Mouse (Mus musculus) layer of hippocampus, adult 6 months (tissue): ENCODE measurements around the gene Mmp19. TPM values are rescaled to one million over a fixed set of nuclear protein-coding genes. Genes with fewer than 3 reads are reported as not detected.

Experiments used
- long read RNA-seq, 2 experiments: library from polyadenylated mRNA; unstranded; transcript quantifications; one replicate each; pipeline ENCODE4 v2.0.0; 2019 to 2020
- polyA plus RNA-seq: library from polyadenylated mRNA; unstranded; fragments of <200 nt; fragmentation: Nextera tagmentation; gene quantifications from 2 replicates; pipeline ENCODE4 v1.2.3, GENCODE M21; 2021

The Mmp19 gene
- polyA plus RNA-seq, result 0.11 and 0.31 TPM in 2 replicates
- long read RNA-seq, experiment 1, result 0 reads
- long read RNA-seq, experiment 2, result 0 reads

GRCm38 (mm10) chr10:128790398-128791124 is at the start of gene Mmp19:
Mmp19 (plus strand) TSS chr10:128790910.

GRCm38 (mm10) chr10:128744680-128745601 is 45.8 kb upstream of the Mmp19 start, which contains the start of gene Dgka:
Dgka (minus strand) TSS chr10:128744855.

GRCm38 (mm10) chr10:128747646-128748251 is 43.0 kb upstream of the Mmp19 start, which contains the start of gene Pym1:
Pym1 (plus strand) TSS chr10:128747889.

GRCm38 (mm10) chr10:128803771-128804270 is 13.1 kb downstream of the Mmp19 start, which contains the start of gene Dnajc14:
Dnajc14 (plus strand) TSS chr10:128804062.

DNA sequence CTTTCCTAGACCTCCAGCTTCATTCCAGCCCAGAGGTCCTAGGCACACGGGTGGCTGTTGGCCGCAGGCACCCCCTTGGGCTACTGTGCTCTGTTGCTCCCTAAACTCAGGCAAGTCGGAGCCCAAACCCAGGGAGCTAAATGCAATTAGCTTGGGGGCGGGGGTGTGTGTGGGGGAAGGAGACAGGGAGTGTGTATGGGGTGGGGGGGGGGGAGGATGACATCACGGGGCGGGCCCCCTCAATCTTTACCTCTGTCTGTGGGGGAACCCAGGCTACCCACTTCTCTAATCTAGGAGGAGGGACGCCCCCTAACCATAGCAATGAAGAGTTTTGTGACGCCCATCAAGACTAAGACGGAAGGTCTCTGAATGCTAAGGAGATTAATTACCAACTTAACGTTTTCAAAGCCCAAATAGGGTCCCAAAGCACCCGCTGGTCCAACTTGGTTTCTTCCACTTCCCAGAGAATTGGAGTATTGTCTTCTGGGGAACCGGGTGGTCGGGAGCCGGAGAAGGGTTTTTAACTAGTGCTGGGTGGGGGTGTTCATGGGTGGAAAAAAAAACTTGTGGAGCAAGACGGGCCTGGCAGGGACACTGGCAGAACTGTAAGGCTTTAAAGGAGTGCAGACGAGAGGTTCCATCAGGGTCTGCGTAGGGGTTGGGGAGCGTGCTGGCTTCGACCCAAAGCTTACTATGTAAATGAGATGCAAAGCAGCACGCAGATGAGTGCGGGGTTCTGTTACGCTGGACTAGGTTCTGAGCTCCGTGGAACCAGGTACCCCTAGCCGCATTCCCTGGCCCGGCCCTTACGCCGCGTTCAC is 13.8 kb downstream of the Mmp19 start, which contains the start of gene Tmem198b:
TSS of gene Tmem198b (minus strand) at position 100 of the 821 bp plus-strand sequence.

GRCm38 (mm10) chr10:128817033-128817432 is 26.3 kb downstream of the Mmp19 start, which contains the start of gene Sarnp:
Sarnp (plus strand) TSS chr10:128817333.

DNA sequence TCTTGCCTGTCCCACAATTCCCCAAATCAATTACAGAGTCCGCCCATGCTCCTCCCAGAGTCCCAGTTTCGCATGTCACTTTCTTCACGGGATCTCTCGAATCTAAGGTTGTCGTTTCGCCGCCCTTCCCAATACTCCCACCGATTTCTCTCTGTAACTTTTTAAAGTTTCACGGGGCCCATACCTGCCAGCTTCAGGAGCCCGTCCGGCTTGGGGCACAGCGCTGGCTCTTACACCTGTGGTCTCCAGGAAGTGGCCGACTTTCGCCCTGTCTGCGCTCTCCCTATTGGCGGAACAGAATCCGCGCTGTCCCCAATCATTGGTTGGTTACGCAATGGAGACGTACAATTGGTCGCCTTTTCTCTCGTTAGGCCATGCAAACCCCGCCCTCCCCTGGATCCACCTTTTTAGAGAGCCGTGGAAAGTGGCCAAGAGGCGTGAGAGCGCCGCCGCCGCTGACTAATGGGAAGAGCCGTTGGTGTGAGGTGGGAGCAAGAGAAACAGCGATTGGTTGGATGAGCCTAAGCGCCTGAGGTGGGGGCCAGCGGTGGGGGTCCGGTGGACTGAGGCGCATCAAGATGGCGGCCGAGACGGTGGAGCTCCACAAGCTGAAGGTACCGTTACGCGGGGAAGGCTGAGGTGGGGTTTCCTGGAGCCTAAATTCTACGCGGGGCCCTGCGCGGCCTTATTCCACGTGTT is 30.8 kb downstream of the Mmp19 start, which contains the start of gene Ormdl2:
TSS of gene Ormdl2 (minus strand) at position 288 of the 699 bp plus-strand sequence.

Other genes starting within 250 kb of the Mmp19 start
- 5.6 and 5.8 TPM in 2 replicates for gene Zc3h10, start 243.1 kb upstream of the Mmp19 start, polyA plus RNA-seq
- 6,437 and 7,138 TPM in 2 replicates for gene Rpl41, start 241.6 kb upstream of the Mmp19 start, polyA plus RNA-seq
- 50.7 TPM in 2 replicates for gene Pa2g4, start 224.9 kb upstream of the Mmp19 start, polyA plus RNA-seq
- gene Erbb3, start 201.3 kb upstream of the Mmp19 start, polyA plus RNA-seq, result 1.3 and 1.5 TPM in 2 replicates
- 1,260 and 1,337 TPM in 2 replicates for gene Rps26, start 164.2 kb upstream of the Mmp19 start, polyA plus RNA-seq
- gene Ikzf4, start 144.9 kb upstream of the Mmp19 start, polyA plus RNA-seq, result 3.5 and 4.4 TPM in 2 replicates
- 9.6 and 10.0 TPM in 2 replicates for gene Suox, start 116.8 kb upstream of the Mmp19 start, polyA plus RNA-seq
- gene Rab5b, start 94.6 kb upstream of the Mmp19 start, polyA plus RNA-seq, result 50.2 and 54.3 TPM in 2 replicates
- 0.64 and 0.75 TPM in 2 replicates for gene Pmel, start 86.7 kb upstream of the Mmp19 start, polyA plus RNA-seq
- 1.2 and 1.5 TPM in 2 replicates for gene Cdk2, start 85.9 kb upstream of the Mmp19 start, polyA plus RNA-seq
- 5.3 TPM in 2 replicates for gene Dgka, start 46.1 kb upstream of the Mmp19 start, polyA plus RNA-seq
- 6.5 and 6.7 TPM in 2 replicates for gene Pym1, start 43.0 kb upstream of the Mmp19 start, polyA plus RNA-seq
- gene Dnajc14, start 13.2 kb downstream of the Mmp19 start, polyA plus RNA-seq, result 14.7 and 15.1 TPM in 2 replicates
- 4.6 and 4.7 TPM in 2 replicates for gene Tmem198b, start 13.5 kb downstream of the Mmp19 start, polyA plus RNA-seq
- 132 and 144 TPM in 2 replicates for gene Sarnp, start 26.4 kb downstream of the Mmp19 start, polyA plus RNA-seq
- 22.3 and 35.3 TPM in 2 replicates for gene Ormdl2, start 30.7 kb downstream of the Mmp19 start, polyA plus RNA-seq
- 6.8 and 7.9 TPM in 2 replicates for gene Gdf11, start 100.8 kb downstream of the Mmp19 start, polyA plus RNA-seq
- 190 and 257 TPM in 2 replicates for gene Cd63, start 110.1 kb downstream of the Mmp19 start, polyA plus RNA-seq
- 10.0 and 83.5 TPM in 2 replicates for gene Rdh5, start 132.0 kb downstream of the Mmp19 start, polyA plus RNA-seq
- 356 and 436 TPM in 2 replicates for gene Bloc1s1, start 133.1 kb downstream of the Mmp19 start, polyA plus RNA-seq
- 3.7 and 4.6 TPM in 2 replicates for gene Itga7, start 142.9 kb downstream of the Mmp19 start, polyA plus RNA-seq
- gene Mettl7b, start 170.1 kb downstream of the Mmp19 start, polyA plus RNA-seq, result not detected in 2 replicates
- gene Olfr9, start 198.5 kb downstream of the Mmp19 start, polyA plus RNA-seq, result not detected in 2 replicates
- not detected in 2 replicates for gene Olfr763, start 219.9 kb downstream of the Mmp19 start, polyA plus RNA-seq
- not detected in 2 replicates for gene Olfr764-ps1, start 249.0 kb downstream of the Mmp19 start, polyA plus RNA-seq